Mouse (Mus musculus) heart, embryonic 10.5 days (tissue): Measurements from ENCODE around the gene Hoxb7. TPM values are rescaled to one million over a fixed set of nuclear protein-coding genes. Genes with fewer than 3 reads are reported as not detected.

Experiments
- DNase-seq: peaks from one replicate; pipeline ENCODE4 v3.0.0-alpha.2; 2017; ENCODE audit warnings: low spot score
- H3K27ac ChIP-seq: fragments of 300-500 bp; sonication (generic); 2 replicates; pipeline ENCODE4 v1.5.1; 2016; ENCODE audit warnings: mild to moderate bottlenecking
- H3K27me3 ChIP-seq: fragments of 300-500 bp; sonication (generic); 2 replicates; pipeline ENCODE4 v1.6.1; 2016; ENCODE audit warnings: mild to moderate bottlenecking; ENCODE audit not compliant: poor library complexity, insufficient read depth, severe bottlenecking
- H3K36me3 ChIP-seq: fragments of 300-500 bp; sonication (generic); 2 replicates; pipeline ENCODE4 v1.6.1; 2016; ENCODE audit warnings: mild to moderate bottlenecking, moderate library complexity
- H3K4me1 ChIP-seq: fragments of 300-500 bp; sonication (generic); 2 replicates; pipeline ENCODE4 v1.6.1; 2016; ENCODE audit warnings: mild to moderate bottlenecking
- H3K4me3 ChIP-seq: fragments of 300-500 bp; sonication (generic); 2 replicates; pipeline ENCODE4 v1.5.1; 2016; ENCODE audit warnings: mild to moderate bottlenecking, moderate library complexity
- H3K9me3 ChIP-seq: fragments of 300-500 bp; sonication (generic); 2 replicates; pipeline ENCODE4 v1.6.1; 2016; ENCODE audit warnings: mild to moderate bottlenecking, moderate library complexity
- WGBS: fragments of 180-500 bp; shearing (Covaris S2); methylation state at CpG from one replicate; pipeline ENCODE4 v1.1.7; 2016; 5-methylcytosine and 5-hydroxymethylcytosine counted together
- polyA plus RNA-seq: library from polyadenylated mRNA; unstranded; fragments of >200 nt; fragmentation: Nextera tagmentation; extraction: Ambion mirVana; gene quantifications from 2 replicates; pipeline ENCODE4 v1.2.1, GENCODE M21; 2016

The Hoxb7 gene
- polyA plus RNA-seq, 1 experiment from 2014 or later, result 1.3 TPM

- no peak overlapping the region for H3K27ac ChIP-seq
- no peaks in the 10 kb centered on the region for H3K36me3 ChIP-seq
- peaks cover 100% of the 10 kb centered on the region for H3K27me3 ChIP-seq
- under 1% methylated on average over 24 of the region's 24 CpGs for WGBS
- DNase-seq, result no peak
- H3K9me3 ChIP-seq, result no peaks in the 10 kb centered on the region
- H3K4me3 ChIP-seq, result no peak overlapping the region
- H3K4me1 ChIP-seq, result peaks cover 5% of the 10 kb centered on the region
Measured at GRCm38 (mm10) chr11:96261323-96261890, 25.0 kb upstream of the Hoxb7 start.

- DNase-seq, result no peak
- Histone ChIP-seq H3K36me3 (no peaks in the 10 kb centered on the region), H3K9me3 (no peaks in the 10 kb centered on the region), H3K27ac (no peak overlapping the region), H3K27me3 (peaks cover 100% of the 10 kb centered on the region), H3K4me1 (peaks cover 5% of the 10 kb centered on the region), H3K4me3 (no peak overlapping the region)
- WGBS, result 9% methylated on average over 6 of the region's 6 CpGs
Measured at GRCm38 (mm10) chr11:96262262-96262830, 24.1 kb upstream of the Hoxb7 start.

- no peaks in the 10 kb centered on the region for H3K36me3 ChIP-seq
- H3K27ac ChIP-seq, result no peak overlapping the region
- under 1% methylated on average over 33 of the region's 33 CpGs for WGBS
- H3K27me3 ChIP-seq, result peaks cover 100% of the 10 kb centered on the region
- H3K4me3 ChIP-seq, result no peak overlapping the region
- H3K9me3 ChIP-seq, result no peaks in the 10 kb centered on the region
- peaks cover 5% of the 10 kb centered on the region for H3K4me1 ChIP-seq
- no peak for DNase-seq
Measured at GRCm38 (mm10) chr11:96263636-96264389, 22.6 kb upstream of the Hoxb7 start.

GRCm38 (mm10) chr11:96264390-96265020 is 21.9 kb upstream of the Hoxb7 start:
- Histone ChIP-seq H3K27me3 (peaks cover 100% of the 10 kb centered on the region), H3K4me1 (peaks cover 5% of the 10 kb centered on the region), H3K9me3 (no peaks in the 10 kb centered on the region), H3K27ac (no peak overlapping the region), H3K36me3 (no peaks in the 10 kb centered on the region), H3K4me3 (no peak overlapping the region)
- no peak for DNase-seq
- 3% methylated on average over 8 of the region's 8 CpGs for WGBS

- Histone ChIP-seq H3K27me3 (peaks cover 100% of the 10 kb centered on the region), H3K9me3 (no peaks in the 10 kb centered on the region), H3K36me3 (no peaks in the 10 kb centered on the region), H3K4me1 (peaks cover 7% of the 10 kb centered on the region; the same call in 1 of the 2 replicates), H3K27ac (no peak overlapping the region), H3K4me3 (no peak overlapping the region)
- DNase-seq, result no peak
- WGBS, result 2% methylated on average over 7 of the region's 7 CpGs
Measured at GRCm38 (mm10) chr11:96265954-96266353, 20.5 kb upstream of the Hoxb7 start.

GRCm38 (mm10) chr11:96267021-96267920 is 19.2 kb upstream of the Hoxb7 start:
- no peak for DNase-seq
- Histone ChIP-seq H3K4me1 (peaks cover 18% of the 10 kb centered on the region), H3K27ac (no peak overlapping the region), H3K9me3 (no peaks in the 10 kb centered on the region), H3K4me3 (no peak overlapping the region), H3K36me3 (no peaks in the 10 kb centered on the region), H3K27me3 (peaks cover 100% of the 10 kb centered on the region)
- WGBS, result 16% methylated on average over 7 of the region's 7 CpGs

- H3K27me3 ChIP-seq, result peaks cover 100% of the 10 kb centered on the region
- no peaks in the 10 kb centered on the region for H3K36me3 ChIP-seq
- no peaks in the 10 kb centered on the region for H3K9me3 ChIP-seq
- H3K4me3 ChIP-seq, result no peak overlapping the region
- peaks cover 20% of the 10 kb centered on the region for H3K4me1 ChIP-seq
- 5% methylated on average over 1 of the region's 1 CpGs for WGBS
- no peak for DNase-seq
- no peak overlapping the region for H3K27ac ChIP-seq
Measured at GRCm38 (mm10) chr11:96268031-96268745, 18.2 kb upstream of the Hoxb7 start.

- under 1% methylated on average over 19 of the region's 19 CpGs for WGBS
Measured at GRCm38 (mm10) chr11:96269869-96270268, 16.6 kb upstream of the Hoxb7 start.

GRCm38 (mm10) chr11:96270996-96271540 is 15.4 kb upstream of the Hoxb7 start, which contains the start of gene Hoxb9:
TSS of gene Hoxb9 (plus strand) at chr11:96271457.
- H3K9me3 ChIP-seq, result no peaks in the 10 kb centered on the region
- WGBS, result 0% methylated on average over 40 of the region's 40 CpGs
- H3K4me3 ChIP-seq, result peak within 1 kb of the TSS; percentile 43
- H3K4me1 ChIP-seq, result peaks cover 18% of the 10 kb centered on the region
- H3K27me3 ChIP-seq, result peaks cover 100% of the 10 kb centered on the region
- no peak within 1 kb of the TSS for H3K27ac ChIP-seq
- DNase-seq, result no peak
- H3K36me3 ChIP-seq, result no peaks in the 10 kb centered on the region

More at GRCm38 (mm10) chr11:96269869-96270268, 16.6 kb upstream of the Hoxb7 start:
- Histone ChIP-seq H3K4me1 (peaks cover 18% of the 10 kb centered on the region), H3K27ac (no peak overlapping the region), H3K4me3 (no peak overlapping the region), H3K27me3 (peaks cover 100% of the 10 kb centered on the region), H3K9me3 (no peaks in the 10 kb centered on the region), H3K36me3 (no peaks in the 10 kb centered on the region)
- DNase-seq, result no peak

GRCm38 (mm10) chr11:96271541-96272011 is 14.8 kb upstream of the Hoxb7 start:
- no peaks in the 10 kb centered on the region for H3K9me3 ChIP-seq
- DNase-seq, result no peak

GRCm38 (mm10) chr11:96272024-96272921 is 14.2 kb upstream of the Hoxb7 start:
- H3K4me1 ChIP-seq, result peaks cover 18% of the 10 kb centered on the region
- under 1% methylated on average over 58 of the region's 58 CpGs for WGBS
- DNase-seq, result no peak
- peaks cover 100% of the 10 kb centered on the region for H3K27me3 ChIP-seq
- H3K36me3 ChIP-seq, result no peaks in the 10 kb centered on the region
- no peaks in the 10 kb centered on the region for H3K9me3 ChIP-seq
- H3K4me3 ChIP-seq, result peak overlapping the region; percentile 43
- H3K27ac ChIP-seq, result no peak overlapping the region

More at GRCm38 (mm10) chr11:96271541-96272011, 14.8 kb upstream of the Hoxb7 start:
- 0% methylated on average over 52 of the region's 52 CpGs for WGBS
- H3K27me3 ChIP-seq, result peaks cover 100% of the 10 kb centered on the region
- H3K4me3 ChIP-seq, result peak overlapping the region; percentile 43
- H3K4me1 ChIP-seq, result peaks cover 18% of the 10 kb centered on the region
- no peak overlapping the region for H3K27ac ChIP-seq
- H3K36me3 ChIP-seq, result no peaks in the 10 kb centered on the region
